Mouse (Mus musculus): ENCODE measurements at regions not wholly inside any gene's neighbourhood (a gene's known extent, or its start where the extent isn't known, plus 50 kb on each side); places are given as distances from the start of the nearest gene placed in this dataset.

DNA sequence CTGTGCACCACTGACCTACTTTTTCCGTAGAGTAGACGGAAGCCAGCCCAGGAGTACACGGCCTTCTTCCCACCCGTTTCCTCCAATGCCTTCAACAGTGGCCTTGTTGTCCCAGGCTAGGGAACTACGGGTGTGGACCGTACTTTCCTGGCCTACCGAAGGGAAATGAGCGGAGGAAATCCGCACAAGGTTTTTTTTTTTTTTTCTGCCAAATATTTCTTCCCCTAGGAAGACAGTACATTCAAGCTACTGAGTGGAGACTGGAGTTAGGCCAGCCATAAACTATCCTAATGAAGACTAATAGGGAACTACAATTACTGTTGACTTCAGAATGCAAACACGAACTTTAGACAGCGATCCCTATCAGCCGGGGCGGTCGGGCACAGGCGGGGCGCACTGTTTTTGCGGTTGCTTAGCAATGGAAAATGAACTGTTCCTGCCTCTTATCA lies 177.3 kb downstream of the Ttc8 start:
- peak; percentile 50 for DNase-seq

DNA sequence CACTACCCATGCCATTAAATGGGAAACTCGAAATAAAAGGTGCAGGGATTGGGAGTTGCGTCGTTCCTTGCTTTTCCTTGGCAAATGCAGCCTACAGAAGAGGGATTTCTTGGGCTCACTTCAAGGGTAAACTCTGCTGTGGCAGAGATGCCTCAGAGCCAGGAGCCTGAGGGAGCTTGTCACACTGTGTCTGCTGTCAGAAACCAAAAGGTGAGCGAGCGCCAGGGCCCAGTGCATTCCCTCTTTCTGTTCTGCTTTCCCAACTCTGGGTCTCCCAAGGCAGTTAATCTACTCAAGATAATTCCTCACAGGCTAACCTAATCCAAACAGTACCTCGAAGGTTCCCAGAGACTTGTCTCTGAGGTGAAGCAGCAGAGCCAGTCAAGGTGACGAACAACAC lies 179.5 kb downstream of the Ttc8 start:
- DNase-seq: no peak

DNA sequence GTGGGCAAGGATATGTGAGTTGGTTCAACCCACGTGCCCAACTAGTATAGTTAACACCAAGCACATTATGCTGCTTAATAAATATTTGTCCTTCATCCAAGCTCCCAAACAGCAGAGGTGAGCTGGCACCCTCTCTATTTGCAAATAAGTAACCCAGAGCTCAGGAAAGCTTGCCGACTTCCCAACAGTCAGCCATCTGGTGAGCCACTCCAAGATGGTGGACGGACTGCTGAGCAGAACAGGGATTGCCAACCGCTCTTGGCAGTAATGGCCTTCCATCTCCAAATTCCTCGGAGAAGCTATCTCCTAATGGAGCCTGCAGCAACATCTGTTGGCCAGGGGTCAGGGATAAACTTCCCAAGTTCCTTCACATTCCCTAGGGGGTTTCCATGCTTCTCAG lies 188.2 kb downstream of the Ttc8 start:
- no peak for DNase-seq

DNA sequence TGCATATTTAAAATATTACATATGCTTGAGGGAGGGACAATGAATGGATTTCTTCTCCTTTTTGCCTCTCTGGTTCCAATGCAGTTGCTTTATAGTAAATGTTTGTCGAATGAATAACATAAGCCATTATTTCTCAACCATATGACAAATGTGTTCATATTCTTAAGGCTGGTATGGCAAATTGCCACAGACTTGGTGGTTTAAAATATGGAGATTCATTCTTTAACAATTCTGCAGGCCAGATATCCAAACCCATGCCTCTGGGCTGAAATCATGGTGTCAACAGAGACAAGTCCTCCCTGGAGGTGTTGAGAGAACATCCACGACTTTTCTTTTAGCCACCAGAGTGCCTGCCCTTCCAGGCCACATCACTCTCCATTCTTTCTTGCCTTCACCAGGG lies 193.4 kb downstream of the Ttc8 start:
- DNase-seq: no peak

DNA sequence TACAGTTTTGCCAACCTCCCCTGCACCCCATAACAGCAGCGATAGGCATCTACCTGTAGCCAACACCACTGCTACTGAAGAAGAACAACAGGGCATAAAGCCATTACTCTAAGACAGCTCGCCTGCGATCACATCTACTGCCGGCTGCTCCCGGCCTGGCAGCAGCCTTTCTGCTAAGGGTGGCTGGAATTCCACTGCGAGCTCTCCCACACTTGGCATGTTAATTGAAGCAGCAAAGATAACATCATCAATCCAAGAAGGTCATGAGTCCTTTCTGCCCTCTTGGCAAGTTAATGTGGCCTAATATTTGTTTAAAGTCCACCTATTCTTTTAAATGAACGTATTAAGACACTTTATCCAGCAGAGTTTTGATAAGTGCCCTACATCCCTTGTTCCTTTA lies 196.1 kb downstream of the Ttc8 start:
- DNase-seq: no peak

DNA sequence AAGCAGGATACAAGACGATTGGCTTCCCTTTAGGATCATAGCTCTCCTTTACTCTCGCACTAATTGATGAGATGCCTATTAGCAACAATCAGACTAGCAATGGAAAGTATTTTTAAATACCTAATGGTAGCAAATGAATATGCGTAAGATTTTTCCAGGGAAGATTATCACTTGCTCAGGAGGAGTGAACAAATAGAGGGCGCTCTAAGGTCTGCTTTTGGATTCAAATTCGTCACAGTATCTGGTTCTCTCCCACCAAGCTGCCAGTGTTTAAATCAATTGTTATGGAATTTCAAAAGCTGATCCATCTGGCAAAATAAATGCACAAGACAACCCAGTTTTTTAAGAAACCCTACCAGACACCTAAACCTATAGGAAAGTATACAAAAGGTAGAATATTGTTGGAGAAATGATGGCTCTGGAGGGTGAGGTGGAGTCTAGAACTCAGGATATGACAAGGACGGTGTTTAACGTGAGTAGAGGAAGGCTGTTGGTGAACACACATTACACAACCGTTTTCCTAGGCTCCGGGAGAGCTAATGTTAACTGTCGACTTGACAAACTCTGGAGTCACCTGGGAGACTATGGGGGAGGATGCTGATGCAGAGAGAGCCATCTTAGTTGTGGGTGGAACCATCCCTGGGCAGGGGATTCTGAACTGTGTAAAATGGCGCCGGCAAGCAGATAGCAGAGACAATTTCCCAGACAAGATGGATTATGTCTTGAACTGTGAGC lies 198.2 kb downstream of the Ttc8 start:
- DNase-seq: no peak

DNA sequence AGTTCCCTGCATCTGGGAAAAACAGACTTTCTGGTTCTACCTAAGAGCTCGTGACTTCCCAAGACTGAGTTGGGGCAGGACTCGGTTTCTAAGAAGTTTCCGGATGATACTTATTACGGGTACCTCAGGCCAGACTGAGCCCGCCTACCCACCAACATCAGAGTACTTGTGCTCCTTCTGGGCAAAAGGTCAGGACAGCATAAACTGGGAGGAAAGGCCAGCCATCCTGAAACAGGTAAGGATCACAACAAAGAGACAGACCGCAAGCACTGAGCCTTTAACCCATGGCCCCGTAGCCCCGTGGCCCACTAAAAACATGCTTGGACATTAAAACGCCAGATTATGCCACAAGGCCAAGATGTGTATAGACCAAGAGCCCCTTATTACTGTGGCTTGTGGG lies 199.6 kb downstream of the Ttc8 start:
- no peak for DNase-seq

DNA sequence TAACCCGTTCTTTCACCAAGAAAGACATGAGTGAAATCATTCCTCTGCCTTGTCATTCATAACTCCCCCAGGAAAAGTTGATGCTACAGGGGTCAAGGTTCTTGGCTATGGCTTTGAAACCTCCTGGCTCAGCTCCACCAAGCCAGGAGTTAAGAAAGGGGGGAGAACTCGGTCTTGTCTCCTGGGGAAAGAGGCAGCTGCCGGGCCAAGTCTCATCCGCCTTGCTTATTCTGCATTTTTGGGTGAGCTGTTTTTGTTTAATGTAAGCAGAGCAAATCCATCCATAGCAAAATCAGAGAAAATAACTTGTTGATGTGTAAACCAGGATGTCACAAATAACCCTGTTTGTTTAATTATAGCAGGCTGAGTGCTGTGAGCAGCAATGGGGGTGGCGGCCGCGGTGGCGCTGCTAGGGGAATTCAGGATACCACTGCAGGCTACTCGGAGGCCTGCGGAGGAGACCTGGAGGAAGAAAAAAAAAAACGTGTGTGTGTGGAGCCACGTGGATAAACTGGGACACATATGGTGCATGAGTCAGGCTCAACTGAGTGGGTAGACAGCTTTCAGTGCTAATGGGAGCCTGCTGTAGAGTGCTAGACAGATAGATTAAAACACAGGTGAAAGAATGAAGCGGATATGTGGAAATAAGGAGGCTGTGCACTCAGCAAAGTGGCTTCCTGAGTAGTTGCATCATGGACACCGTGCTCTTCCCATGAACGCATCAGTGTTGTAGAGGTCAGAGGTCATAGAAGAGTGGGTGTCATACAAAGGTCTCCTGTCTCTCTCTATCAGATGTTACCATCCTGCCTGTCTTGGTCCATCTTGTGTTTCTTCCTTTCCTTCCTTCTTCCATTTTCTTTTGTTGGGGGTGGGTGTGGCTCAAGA lies 203.5 kb downstream of the Ttc8 start:
- peak; percentile 38 for DNase-seq

DNA sequence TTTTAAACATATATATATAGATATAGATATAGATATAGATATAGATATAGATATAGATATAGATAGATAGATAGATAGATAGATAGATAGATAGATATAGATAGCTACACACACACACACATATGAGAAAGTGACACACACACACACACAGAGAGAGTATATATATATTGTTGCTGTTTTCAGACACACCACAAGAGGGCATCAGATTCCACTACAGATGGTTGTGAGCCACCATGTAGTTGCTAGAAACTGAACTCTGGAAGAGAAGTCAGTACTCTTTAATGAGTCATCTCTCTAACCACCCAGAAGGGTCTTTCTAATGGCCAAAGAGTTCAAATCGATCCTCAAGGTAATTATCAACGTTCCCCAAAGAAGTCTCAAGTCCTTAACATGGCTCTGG lies 205.8 kb downstream of the Ttc8 start:
- DNase-seq: no peak
